Mouse (Mus musculus): ENCODE measurements at regions not wholly inside any gene's neighbourhood (a gene's known extent, or its start where the extent isn't known, plus 50 kb on each side); places are given as distances from the start of the nearest gene placed in this dataset.

DNA sequence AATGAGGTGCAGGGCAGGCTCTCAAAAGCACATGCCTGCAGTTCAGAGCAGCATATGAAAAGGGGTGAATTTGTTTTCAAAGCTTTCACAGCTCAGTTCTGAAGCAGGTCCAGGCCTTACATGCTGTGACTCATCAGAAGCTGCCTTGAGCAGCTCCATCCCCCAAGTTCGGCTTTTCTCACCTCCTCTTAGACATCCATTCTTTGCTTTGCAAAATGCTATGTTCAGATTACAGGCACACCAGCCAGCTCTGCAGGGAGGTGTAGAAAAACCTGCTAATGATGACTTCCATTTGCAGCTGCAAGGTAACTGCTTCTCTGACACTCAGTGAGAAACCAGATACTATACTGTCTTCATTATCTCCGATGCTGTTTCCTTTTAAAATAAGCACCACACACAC lies 532.0 kb upstream of the Tbl1xr1 start:
- WGBS = 67% methylated on average over 2 of the region's 2 CpGs

DNA sequence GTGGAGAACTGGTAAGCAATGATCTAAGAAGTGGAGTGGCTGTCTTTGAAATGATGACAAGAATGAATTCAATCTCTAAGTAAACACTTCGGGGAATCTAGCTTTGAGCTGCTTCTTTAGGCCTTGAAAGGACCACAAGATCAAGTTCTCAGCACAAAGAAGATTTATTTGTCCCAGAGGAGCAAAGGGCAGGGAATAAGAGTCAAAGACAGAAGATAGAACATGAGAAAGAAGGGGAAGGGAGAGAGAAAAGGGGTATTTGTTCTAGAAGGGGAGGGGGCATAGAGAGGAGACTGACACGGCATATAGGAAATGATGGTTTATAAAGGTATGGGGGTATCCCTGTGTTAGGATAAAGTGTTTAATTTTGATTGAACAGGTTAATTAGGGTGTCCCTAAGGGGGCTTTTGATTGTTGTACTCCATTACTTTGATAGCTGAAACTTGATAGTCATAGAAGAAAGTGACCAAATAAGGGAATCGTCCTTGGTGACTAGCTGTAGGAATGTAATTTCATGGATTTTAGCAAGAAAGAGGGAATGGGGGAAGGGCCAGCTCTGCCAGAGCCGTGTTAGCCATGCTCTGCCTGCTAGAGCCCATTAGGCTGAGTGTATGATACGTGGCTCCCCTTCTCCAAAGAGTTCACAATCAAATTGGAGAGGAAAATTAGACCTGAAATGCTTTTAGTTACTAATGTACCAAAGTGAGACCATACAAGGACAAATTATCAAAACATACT lies 531.1 kb upstream of the Tbl1xr1 start:
- no peak for DNase-seq
- no peak overlapping the region for H3K27ac ChIP-seq (ENCODE audit: insufficient read depth, low read depth, low read length)
- TF ChIP-seq CTCF (conservative IDR thresholded peaks at IDR 0.05; ENCODE audit: insufficient read depth, insufficient read length, low read depth, low read length) = no peak
- TF ChIP-seq POLR2A (IDR thresholded peaks at IDR 0.05; ENCODE audit: low read depth, low read length) = no peak
- no peaks in the 10 kb centered on the region for H3K36me3 ChIP-seq (ENCODE audit: control insufficient read depth, insufficient read depth, low read length)
- H3K4me3 ChIP-seq (ENCODE audit: insufficient read depth, low read depth, low read length) = no peak overlapping the region
- H3K4me1 ChIP-seq (ENCODE audit: control insufficient read depth, insufficient read depth, low read length) = peaks cover 12% of the 10 kb centered on the region
- 79% methylated on average over 5 of the region's 5 CpGs for WGBS
- no peaks in the 10 kb centered on the region for H3K27me3 ChIP-seq (replicated peaks; ENCODE audit: control insufficient read depth, insufficient read depth, low read length)

More for the DNA sequence above, 532.0 kb upstream of the Tbl1xr1 start:
- peaks cover 12% of the 10 kb centered on the region for H3K4me1 ChIP-seq (ENCODE audit: control insufficient read depth, insufficient read depth, low read length)
- H3K27me3 ChIP-seq (replicated peaks; ENCODE audit: control insufficient read depth, insufficient read depth, low read length) = no peaks in the 10 kb centered on the region
- TF ChIP-seq CTCF (conservative IDR thresholded peaks at IDR 0.05; ENCODE audit: insufficient read depth, insufficient read length, low read depth, low read length) = no peak
- no peak for TF ChIP-seq POLR2A (IDR thresholded peaks at IDR 0.05; ENCODE audit: low read depth, low read length)
- no peak overlapping the region for H3K27ac ChIP-seq (ENCODE audit: insufficient read depth, low read depth, low read length)
- H3K4me3 ChIP-seq (ENCODE audit: insufficient read depth, low read depth, low read length) = no peak overlapping the region
- H3K36me3 ChIP-seq (ENCODE audit: control insufficient read depth, insufficient read depth, low read length) = no peaks in the 10 kb centered on the region
- no peak for DNase-seq

DNA sequence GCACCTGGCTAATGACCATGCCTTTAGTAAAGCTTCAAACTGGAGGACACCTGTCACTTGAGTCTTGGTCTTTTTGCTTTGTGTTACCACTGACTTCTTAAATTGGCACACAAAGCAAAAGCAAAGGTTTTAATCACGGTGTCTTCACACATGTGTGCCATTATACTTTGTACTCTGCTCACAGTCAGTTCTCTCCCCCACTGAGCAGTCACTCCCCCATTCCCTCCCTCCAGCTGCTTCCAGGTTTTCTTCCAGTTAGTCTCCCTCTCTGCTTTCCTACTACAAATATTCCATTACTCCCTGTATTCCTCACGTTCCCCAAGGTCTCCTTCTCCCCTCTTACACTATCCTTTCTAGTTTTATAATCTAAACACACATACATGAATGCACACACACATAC lies 530.0 kb upstream of the Tbl1xr1 start:
- no peak for TF ChIP-seq CTCF (conservative IDR thresholded peaks at IDR 0.05; ENCODE audit: insufficient read depth, insufficient read length, low read depth, low read length)
- TF ChIP-seq POLR2A (IDR thresholded peaks at IDR 0.05; ENCODE audit: low read depth, low read length) = no peak
- H3K27me3 ChIP-seq (replicated peaks; ENCODE audit: control insufficient read depth, insufficient read depth, low read length) = no peaks in the 10 kb centered on the region
- H3K36me3 ChIP-seq (ENCODE audit: control insufficient read depth, insufficient read depth, low read length) = no peaks in the 10 kb centered on the region
- no peak overlapping the region for H3K4me3 ChIP-seq (ENCODE audit: insufficient read depth, low read depth, low read length)
- 44% methylated on average over 2 of the region's 2 CpGs for WGBS
- peaks cover 12% of the 10 kb centered on the region for H3K4me1 ChIP-seq (ENCODE audit: control insufficient read depth, insufficient read depth, low read length)
- H3K27ac ChIP-seq (ENCODE audit: insufficient read depth, low read depth, low read length) = no peak overlapping the region
- peak; percentile 49 for DNase-seq

DNA sequence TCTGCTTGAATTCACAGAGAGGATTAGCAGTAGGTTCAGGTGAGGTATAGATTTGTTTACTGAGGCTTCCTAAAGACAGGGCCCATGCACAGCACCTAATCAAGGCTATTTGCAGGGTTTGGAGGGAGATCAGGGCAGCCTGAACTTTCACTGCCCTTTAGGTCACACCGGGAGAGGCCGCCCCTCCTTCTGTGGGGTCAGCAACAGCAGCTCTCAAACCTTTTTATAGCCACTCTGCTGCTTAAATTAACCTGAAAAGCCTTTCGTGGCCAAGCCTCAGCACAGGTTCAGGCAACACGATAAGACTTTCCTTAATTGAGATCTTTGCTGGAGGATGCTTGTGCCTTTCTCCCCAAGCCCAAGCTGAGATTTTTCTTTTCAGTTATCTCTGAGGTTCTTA lies 526.8 kb upstream of the Tbl1xr1 start:
- no peak overlapping the region for H3K27ac ChIP-seq (ENCODE audit: insufficient read depth, low read depth, low read length)
- peak; percentile 18 for DNase-seq
- H3K27me3 ChIP-seq (replicated peaks; ENCODE audit: control insufficient read depth, insufficient read depth, low read length) = no peaks in the 10 kb centered on the region
- 30% methylated on average over 4 of the region's 4 CpGs for WGBS
- peaks cover 15% of the 10 kb centered on the region for H3K4me1 ChIP-seq (ENCODE audit: control insufficient read depth, insufficient read depth, low read length)
- H3K4me3 ChIP-seq (ENCODE audit: insufficient read depth, low read depth, low read length) = no peak overlapping the region
- TF ChIP-seq CTCF (conservative IDR thresholded peaks at IDR 0.05; ENCODE audit: insufficient read depth, insufficient read length, low read depth, low read length) (no peak), POLR2A (IDR thresholded peaks at IDR 0.05; ENCODE audit: low read depth, low read length) (no peak)
- H3K36me3 ChIP-seq (ENCODE audit: control insufficient read depth, insufficient read depth, low read length) = no peaks in the 10 kb centered on the region

DNA sequence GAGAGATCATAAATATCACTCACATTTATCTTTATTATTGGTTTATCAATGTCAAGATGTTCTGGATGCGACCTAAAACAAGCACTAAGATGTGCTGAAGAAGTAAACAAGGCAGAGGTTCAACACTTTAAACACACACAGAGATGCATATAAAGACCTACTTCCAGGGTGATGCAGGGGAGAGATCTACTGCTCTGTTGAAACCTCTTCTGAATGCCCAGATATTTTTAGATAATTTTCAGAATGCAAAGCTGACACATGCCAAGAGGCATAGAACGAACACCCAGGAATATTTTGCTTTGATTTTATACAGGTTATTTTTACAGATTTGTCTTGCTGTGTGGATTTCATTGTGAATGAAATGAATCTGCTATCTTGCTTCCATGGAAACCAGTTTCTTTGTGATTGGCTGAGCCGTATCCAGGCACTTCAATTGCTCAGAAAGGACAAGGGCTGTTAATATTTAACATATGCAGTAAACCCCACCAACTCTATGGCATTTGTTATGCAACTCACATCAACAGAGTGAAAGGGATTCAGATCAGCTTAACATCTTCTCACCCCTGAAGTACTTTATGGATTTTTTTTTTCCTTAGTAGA lies 523.2 kb upstream of the Tbl1xr1 start:
- TF ChIP-seq POLR2A (IDR thresholded peaks at IDR 0.05; ENCODE audit: low read depth, low read length) (no peak), CTCF (conservative IDR thresholded peaks at IDR 0.05; ENCODE audit: insufficient read depth, insufficient read length, low read depth, low read length) (no peak)
- Histone ChIP-seq H3K36me3 (ENCODE audit: control insufficient read depth, insufficient read depth, low read length) (no peaks in the 10 kb centered on the region), H3K27me3 (replicated peaks; ENCODE audit: control insufficient read depth, insufficient read depth, low read length) (no peaks in the 10 kb centered on the region), H3K4me1 (ENCODE audit: control insufficient read depth, insufficient read depth, low read length) (peaks cover 4% of the 10 kb centered on the region; the same call in 1 of the 2 replicates), H3K27ac (ENCODE audit: insufficient read depth, low read depth, low read length) (peak overlapping the region; percentile 9), H3K4me3 (ENCODE audit: insufficient read depth, low read depth, low read length) (no peak overlapping the region)
- peak; percentile 62 for DNase-seq
- WGBS = 63% methylated on average over 3 of the region's 3 CpGs

DNA sequence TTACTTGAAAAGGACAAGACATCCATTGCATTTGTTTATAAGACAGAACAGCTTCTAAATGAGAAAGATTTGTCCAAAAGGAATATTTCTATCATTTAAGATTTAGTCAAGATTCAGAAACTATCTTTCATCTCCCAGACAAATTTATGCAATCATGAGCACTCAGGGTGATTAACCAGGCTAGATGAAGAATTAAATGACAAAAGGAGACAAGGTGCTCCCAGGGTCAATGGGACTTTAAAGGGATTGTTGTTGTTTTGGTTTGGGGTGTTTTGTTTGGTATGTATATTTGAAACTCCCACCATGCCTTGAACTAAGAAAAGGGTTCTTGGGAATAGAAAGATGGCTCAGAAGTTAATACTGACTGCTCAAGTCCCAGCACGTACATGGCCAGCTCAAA lies 522.6 kb upstream of the Tbl1xr1 start:
- H3K27me3 ChIP-seq (replicated peaks; ENCODE audit: control insufficient read depth, insufficient read depth, low read length) = no peaks in the 10 kb centered on the region
- peaks cover 6% of the 10 kb centered on the region; the same call in 1 of the 2 replicates for H3K4me1 ChIP-seq (ENCODE audit: control insufficient read depth, insufficient read depth, low read length)
- H3K27ac ChIP-seq (ENCODE audit: insufficient read depth, low read depth, low read length) = peak overlapping the region; percentile 9
- WGBS = 83% methylated on average over 1 of the region's 1 CpGs
- no peak for DNase-seq
- H3K4me3 ChIP-seq (ENCODE audit: insufficient read depth, low read depth, low read length) = no peak overlapping the region
- no peaks in the 10 kb centered on the region for H3K36me3 ChIP-seq (ENCODE audit: control insufficient read depth, insufficient read depth, low read length)
- TF ChIP-seq POLR2A (IDR thresholded peaks at IDR 0.05; ENCODE audit: low read depth, low read length) (no peak), CTCF (conservative IDR thresholded peaks at IDR 0.05; ENCODE audit: insufficient read depth, insufficient read length, low read depth, low read length) (no peak)

DNA sequence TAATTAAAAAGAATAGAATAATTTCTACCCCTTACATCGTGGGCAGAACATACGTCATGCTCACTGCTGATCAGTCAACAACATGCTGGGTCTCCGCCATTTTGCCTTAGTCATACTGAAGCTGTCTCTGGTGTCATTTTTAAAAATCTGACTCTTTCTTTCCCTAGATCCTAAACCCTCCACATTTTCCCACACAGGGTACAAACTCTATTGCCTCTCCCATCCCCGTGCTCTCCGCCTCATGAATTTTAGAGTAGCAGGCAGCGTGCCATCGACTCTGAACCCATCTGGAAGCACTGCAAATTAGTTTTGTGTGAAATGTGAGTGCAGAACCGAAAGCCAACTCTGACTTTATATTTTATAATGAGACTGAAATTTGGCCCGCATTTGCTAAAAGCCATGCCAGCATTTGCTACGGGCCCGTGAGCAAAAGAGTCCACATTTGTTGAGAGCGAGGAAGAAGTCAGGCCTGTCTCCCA lies 518.5 kb upstream of the Tbl1xr1 start:
- Histone ChIP-seq H3K4me3 (ENCODE audit: insufficient read depth, low read depth, low read length) (no peak overlapping the region), H3K36me3 (ENCODE audit: control insufficient read depth, insufficient read depth, low read length) (no peaks in the 10 kb centered on the region), H3K4me1 (ENCODE audit: control insufficient read depth, insufficient read depth, low read length) (peaks cover 10% of the 10 kb centered on the region; the same call in 1 of the 2 replicates), H3K27me3 (replicated peaks; ENCODE audit: control insufficient read depth, insufficient read depth, low read length) (no peaks in the 10 kb centered on the region), H3K27ac (ENCODE audit: insufficient read depth, low read depth, low read length) (peak overlapping the region; percentile 59; the same call in 1 of the 2 replicates)
- DNase-seq = peak; percentile 89
- TF ChIP-seq CTCF (conservative IDR thresholded peaks at IDR 0.05; ENCODE audit: insufficient read depth, insufficient read length, low read depth, low read length) (no peak), POLR2A (IDR thresholded peaks at IDR 0.05; ENCODE audit: low read depth, low read length) (no peak)
- WGBS = 40% methylated on average over 12 of the region's 12 CpGs

Data from kidney, adult 2 months (tissue).